Mouse (Mus musculus): ENCODE measurements around the gene 4932414N04Rik. TPM values are rescaled to one million over a fixed set of nuclear protein-coding genes. Genes with fewer than 3 reads are reported as not detected.

Gene 4932414N04Rik
- polyA plus RNA-seq (2021; fragmentation: Nextera tagmentation), result not detected in 2 replicates
- long read RNA-seq, experiment 1, result 0 reads
- long read RNA-seq, experiment 2, result 0 reads

GRCm38 (mm10) chr2:68656186-68656585 is at the start of gene 4932414N04Rik:
4932414N04Rik (plus strand) TSS chr2:68656486.

Other genes starting within 250 kb of the 4932414N04Rik start
- 8.5 and 15.3 TPM in 2 replicates for gene Stk39, start 184.2 kb upstream of the 4932414N04Rik start, polyA plus RNA-seq (2021; fragmentation: Nextera tagmentation)
- not detected in 2 replicates for gene 4933409G03Rik, start 74.1 kb upstream of the 4932414N04Rik start, polyA plus RNA-seq (2021; fragmentation: Nextera tagmentation)
- 31.5 and 35.1 TPM in 2 replicates for gene Cers6, start 205.0 kb downstream of the 4932414N04Rik start, polyA plus RNA-seq (2021; fragmentation: Nextera tagmentation)